Mouse (Mus musculus) cortical plate, adult 2 months (tissue): ENCODE results near the gene Ifitm7. TPM values are rescaled to one million over a fixed set of nuclear protein-coding genes. Genes with fewer than 3 reads are reported as not detected.
"Not testable (repeated sequence)": the region's sequence is repeated elsewhere in the genome, so short reads cannot be mapped to it uniquely, and the experiment has no call there.

Experiments used
- H3K27ac ChIP-seq: fragments of 200-500 bp; 2 replicates; pipeline ENCODE4 v1.5.1; 2012; ENCODE audit warnings: low read length, control low read depth, inconsistent platforms; ENCODE audit not compliant: insufficient read depth
- H3K4me1 ChIP-seq: fragments of 200-500 bp; 2 replicates; pipeline ENCODE4 v1.6.1; 2011; ENCODE audit warnings: low read length; ENCODE audit not compliant: control insufficient read depth, insufficient read depth
- H3K4me3 ChIP-seq: fragments of 200-500 bp; 2 replicates; pipeline ENCODE4 v1.5.1; 2011; ENCODE audit warnings: mild to moderate bottlenecking, low read length, control low read depth; ENCODE audit not compliant: insufficient read depth
- CTCF ChIP-seq: fragments of 200-500 bp; IDR thresholded peaks from 2 replicates; pipeline ENCODE4 v1.5.1; 2011; ENCODE audit warnings: mild to moderate bottlenecking, control low read depth, low read length; ENCODE audit not compliant: insufficient read depth; ENCODE audit errors: extremely low read depth
- POLR2A ChIP-seq: fragments of 200-500 bp; IDR thresholded peaks from 2 replicates; pipeline ENCODE4 v1.6.1; 2011; ENCODE audit warnings: mild to moderate bottlenecking, low read length, control low read depth; ENCODE audit not compliant: insufficient read depth; ENCODE audit errors: extremely low read depth
- polyA plus RNA-seq: library from polyadenylated mRNA; depleted of rRNA; stranded (reverse); fragments of >200 nt; gene quantifications from 2 replicates; pipeline ENCODE4 v1.2.3, GENCODE M21; 2012

The Ifitm7 gene
- polyA plus RNA-seq, 1 experiment = 2.0 TPM

DNA sequence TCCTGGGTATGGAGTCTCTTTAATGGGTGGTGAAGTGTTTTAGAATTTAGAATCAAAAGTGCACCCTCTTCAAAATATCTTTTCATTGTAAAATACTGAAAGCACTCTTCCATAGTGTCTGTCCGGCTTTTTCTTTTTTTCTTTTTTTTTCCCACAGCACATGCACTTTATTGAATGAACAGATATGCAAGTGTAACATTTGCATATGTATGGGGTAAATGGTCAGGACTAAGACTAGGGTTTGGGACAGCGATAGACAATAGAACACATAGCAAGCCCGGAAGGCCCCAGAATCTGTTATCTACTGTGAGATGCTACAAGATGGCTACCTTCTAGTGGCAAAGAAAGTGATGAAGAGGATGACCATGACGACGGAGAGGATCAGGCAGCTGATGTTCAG, 3.5 kb downstream of the Ifitm7 start:
- H3K4me3 ChIP-seq = no peak overlapping the region

DNA sequence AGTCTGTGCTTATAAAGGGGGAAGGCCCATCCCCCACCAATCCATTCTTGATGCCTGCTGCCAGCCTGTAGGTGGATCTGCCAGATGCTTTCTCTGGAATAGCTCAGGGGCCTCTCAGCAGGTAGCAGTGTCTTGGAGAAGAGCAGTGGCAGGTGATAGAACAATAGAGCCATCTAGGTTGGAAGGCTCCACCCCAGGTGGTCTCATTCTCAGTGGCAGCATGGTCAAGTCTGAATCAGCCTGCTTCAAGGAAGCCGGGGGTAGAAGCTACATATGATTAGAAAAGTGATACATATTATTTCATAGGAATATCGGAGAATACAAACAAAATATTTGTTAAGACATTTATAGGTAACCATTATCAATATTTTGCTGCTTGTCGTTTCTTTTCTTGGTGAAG, 5.0 kb downstream of the Ifitm7 start:
- not testable (repeated sequence) for H3K4me1 ChIP-seq, H3K27ac ChIP-seq, H3K4me3 ChIP-seq

More for the DNA sequence above, 3.5 kb downstream of the Ifitm7 start:
- Histone ChIP-seq H3K27ac (no peak overlapping the region), H3K4me1 (peaks cover 3% of the 10 kb centered on the region; the same call in 1 of the 2 replicates)
- TF ChIP-seq CTCF = no peak
- no peak for TF ChIP-seq POLR2A

DNA sequence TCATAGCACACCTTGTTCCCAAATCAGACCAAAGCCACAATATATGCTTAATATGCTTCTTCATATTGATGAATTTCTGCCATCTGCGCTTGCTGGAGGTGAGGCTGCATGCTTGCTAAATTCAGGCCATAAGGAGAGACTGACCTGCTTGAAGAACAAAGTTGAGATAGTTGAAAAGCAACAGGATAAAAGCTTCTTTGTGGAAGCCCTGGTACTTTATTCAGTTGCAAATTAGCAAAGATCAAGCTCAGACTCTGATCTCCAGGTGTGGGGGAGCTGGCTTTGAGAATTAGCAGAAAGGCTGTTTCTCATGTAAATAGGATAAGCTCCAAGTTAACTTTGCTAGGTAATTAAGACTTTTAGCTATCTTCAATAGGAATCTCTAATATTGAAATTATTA, 9.7 kb downstream of the Ifitm7 start:
- H3K4me3 ChIP-seq, H3K4me1 ChIP-seq, H3K27ac ChIP-seq: not testable (repeated sequence)

DNA sequence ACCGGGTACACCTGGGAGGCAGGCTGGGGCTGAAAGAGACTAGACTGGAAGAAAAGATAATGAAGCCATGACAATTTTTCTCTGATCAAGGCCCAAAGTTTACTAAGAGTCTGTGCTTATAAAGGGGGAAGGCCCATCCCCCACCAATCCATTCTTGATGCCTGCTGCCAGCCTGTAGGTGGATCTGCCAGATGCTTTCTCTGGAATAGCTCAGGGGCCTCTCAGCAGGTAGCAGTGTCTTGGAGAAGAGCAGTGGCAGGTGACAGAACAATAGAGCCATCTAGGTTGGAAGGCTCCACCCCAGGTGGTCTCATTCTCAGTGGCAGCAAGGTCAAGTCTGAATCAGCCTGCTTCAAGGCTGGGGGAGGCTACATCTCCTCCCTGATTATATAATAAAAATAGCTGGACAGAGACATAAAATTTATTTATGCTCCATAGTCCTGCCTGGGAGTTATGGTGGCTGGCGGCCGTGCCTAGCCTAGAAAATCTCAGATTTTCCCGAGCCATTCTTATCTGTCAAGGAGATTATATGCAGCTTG, 10.3 kb downstream of the Ifitm7 start:
- H3K4me3 ChIP-seq, H3K4me1 ChIP-seq, H3K27ac ChIP-seq: not testable (repeated sequence)

DNA sequence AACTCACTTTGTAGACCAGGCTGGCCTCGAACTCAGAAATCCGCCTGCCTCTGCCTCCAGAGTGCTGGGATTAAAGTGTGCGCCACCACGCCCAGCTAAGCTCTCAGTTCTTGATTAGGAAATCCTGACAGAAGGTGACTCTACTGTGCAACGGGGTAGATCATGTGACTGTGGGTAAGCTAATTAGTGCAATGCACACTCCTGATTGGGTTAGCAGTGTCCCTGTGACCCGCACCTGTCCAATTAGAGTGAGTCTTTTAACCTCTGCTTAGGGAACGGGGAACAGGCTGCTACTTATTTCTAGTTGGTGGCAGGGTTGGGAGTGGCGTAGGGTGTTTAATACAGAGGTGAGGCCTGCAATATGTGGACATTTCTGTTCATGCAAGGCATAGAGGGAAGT, 14.6 kb downstream of the Ifitm7 start:
- no peaks in the 10 kb centered on the region for H3K4me1 ChIP-seq
- no peak overlapping the region for H3K27ac ChIP-seq
- no peak for TF ChIP-seq POLR2A
- no peak overlapping the region for H3K4me3 ChIP-seq

DNA sequence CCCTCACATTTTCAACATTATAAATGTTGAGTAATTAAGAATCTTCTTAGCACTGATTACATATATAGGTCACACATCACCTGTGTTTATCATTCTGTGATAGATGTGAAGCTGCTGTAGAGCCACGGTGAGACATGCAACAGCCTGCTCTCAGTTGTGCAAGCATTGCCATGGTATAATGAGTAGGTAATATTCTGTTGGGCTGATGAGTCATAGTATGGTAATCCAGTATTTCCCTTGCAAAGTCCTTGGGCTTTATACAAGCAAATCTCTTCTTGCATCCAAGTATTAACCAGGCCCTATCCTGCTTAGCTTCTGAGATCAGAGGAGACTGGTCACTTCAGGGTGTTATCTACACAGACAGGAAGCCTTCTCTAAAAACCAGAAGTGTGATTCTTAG, 17.6 kb downstream of the Ifitm7 start:
- Histone ChIP-seq H3K4me1 (no peaks in the 10 kb centered on the region), H3K27ac (no peak overlapping the region)
- TF ChIP-seq CTCF = no peak

DNA sequence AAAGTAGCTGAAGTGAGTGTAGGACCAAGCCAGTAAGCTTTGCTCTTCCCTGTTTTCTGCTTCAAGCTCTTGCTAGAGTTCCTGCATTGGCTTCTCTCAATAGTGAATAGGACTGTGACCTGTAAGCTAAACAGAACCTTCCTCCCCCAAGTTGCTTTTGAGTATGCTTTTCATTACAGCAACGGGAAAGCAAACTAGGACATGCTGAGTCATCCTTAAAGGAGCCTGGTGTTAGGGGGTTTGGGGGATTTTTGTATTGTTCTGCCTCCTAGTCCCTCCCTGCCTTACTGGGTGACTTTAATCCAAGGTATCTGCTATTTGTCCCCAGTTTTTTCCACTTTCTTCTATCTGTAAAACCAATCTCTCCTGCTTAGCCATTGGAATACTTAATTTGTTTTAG, 24.6 kb downstream of the Ifitm7 start:
- Histone ChIP-seq H3K4me1 (no peaks in the 10 kb centered on the region), H3K27ac (no peak overlapping the region), H3K4me3 (no peak overlapping the region)
- TF ChIP-seq POLR2A = no peak
- no peak for TF ChIP-seq CTCF

More for the DNA sequence above, 17.6 kb downstream of the Ifitm7 start:
- no peak overlapping the region for H3K4me3 ChIP-seq

DNA sequence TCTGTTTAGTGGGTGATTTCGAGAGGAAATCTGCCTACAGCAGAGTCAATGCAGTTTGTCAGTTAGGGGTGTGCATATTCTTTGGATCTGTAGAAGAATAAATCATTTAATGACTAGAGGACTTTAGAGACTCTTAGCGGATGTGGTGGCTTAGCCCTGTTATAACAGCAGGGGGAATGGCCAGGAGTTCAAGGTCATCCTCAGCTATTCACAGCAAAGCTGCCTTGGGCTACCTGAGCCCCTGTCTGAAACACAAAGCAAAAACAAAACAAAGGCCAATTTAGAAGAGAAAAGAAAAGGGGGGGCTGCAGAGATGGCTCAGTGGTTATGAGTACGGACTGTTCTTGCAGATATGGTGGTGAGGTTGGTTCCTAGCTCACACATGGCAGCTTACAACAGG, 35.4 kb downstream of the Ifitm7 start:
- no peak overlapping the region for H3K27ac ChIP-seq
- no peak overlapping the region for H3K4me3 ChIP-seq
- H3K4me1 ChIP-seq = no peaks in the 10 kb centered on the region
- TF ChIP-seq CTCF = no peak
- no peak for TF ChIP-seq POLR2A

DNA sequence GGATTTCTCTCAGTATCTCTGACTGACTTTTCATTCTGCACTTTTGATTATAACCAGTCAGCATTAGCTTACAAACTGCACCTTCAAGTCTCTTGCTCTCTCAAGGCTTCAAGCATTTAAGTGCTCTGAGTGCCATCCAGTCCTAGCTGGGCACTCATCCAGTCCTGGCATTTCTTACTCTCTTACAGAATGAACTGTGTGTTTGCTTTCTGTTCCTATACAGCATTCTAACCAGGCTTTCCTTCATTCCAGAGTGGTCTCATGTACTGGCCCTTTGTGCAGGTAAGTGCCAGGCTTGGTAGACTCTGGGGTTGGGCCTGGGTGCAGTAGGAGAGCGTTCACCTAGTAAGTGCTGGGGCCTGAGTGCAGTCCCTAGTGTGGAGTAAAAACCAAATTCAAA, 40.4 kb downstream of the Ifitm7 start:
- TF ChIP-seq POLR2A (no peak), CTCF (no peak)
- H3K4me3 ChIP-seq = no peak overlapping the region
- 0 out of 2 replicates have a peak, but pooled peaks cover 2% of the 10 kb centered on the region for H3K4me1 ChIP-seq
- no peak overlapping the region for H3K27ac ChIP-seq

DNA sequence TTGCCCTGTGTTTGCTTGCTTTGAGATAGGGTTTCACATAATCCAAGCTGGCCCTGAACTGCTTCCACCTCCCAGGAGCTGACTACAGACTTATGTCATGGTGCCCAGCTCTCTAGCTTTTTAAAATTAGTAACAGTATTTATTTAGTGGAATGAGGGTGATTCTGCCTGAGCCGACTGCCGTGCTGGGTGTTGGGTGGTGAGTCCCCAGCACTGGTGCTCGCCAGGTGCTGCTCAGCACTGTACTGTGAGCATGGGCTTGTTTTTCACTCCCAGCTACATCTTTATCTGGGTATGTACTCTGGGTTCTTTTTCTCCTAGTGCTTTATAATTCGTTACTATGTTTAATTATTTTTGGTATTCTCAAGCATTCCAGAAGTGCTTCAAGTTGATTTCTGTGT, 41.5 kb downstream of the Ifitm7 start:
- TF ChIP-seq POLR2A (no peak), CTCF (no peak)

DNA sequence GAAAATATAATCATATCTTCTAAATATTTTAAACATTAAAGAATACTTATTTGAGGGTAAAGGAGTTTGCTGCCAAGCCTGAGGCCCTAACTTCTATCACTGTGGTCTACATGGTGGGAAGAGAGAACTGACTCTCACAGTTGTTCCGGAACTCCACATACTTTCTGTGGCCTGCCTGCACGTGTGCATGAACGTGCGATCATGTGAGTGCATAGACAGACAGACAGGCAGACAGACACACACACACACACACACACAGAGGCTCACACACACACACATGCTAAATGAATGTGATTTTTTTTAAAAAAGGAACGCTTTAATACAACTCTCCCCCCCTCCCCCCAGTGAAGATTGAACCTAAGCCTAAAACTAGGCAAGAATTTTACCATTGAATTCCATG, 41.9 kb downstream of the Ifitm7 start:
- H3K27ac ChIP-seq = no peak overlapping the region
- TF ChIP-seq CTCF (no peak), POLR2A (no peak)
- 0 out of 2 replicates have a peak, but pooled peaks cover 2% of the 10 kb centered on the region for H3K4me1 ChIP-seq
- no peak overlapping the region for H3K4me3 ChIP-seq

More for the DNA sequence above, 41.5 kb downstream of the Ifitm7 start:
- no peak overlapping the region for H3K27ac ChIP-seq
- H3K4me1 ChIP-seq = 0 out of 2 replicates have a peak, but pooled peaks cover 2% of the 10 kb centered on the region
- no peak overlapping the region for H3K4me3 ChIP-seq
